Mouse (Mus musculus) forelimb bud, embryonic 11.5 days (tissue): ENCODE results near the gene Lrrc56.
"Not testable (repeated sequence)": the region's sequence is repeated elsewhere in the genome, so short reads cannot be mapped to it uniquely, and the experiment has no call there.

ENCODE experiments used
- DNase-seq: peaks from one replicate; pipeline ENCODE4 v3.0.0-alpha.2; 2012; ENCODE audit warnings: low read depth, low spot score

Lrrc56 gene

DNA sequence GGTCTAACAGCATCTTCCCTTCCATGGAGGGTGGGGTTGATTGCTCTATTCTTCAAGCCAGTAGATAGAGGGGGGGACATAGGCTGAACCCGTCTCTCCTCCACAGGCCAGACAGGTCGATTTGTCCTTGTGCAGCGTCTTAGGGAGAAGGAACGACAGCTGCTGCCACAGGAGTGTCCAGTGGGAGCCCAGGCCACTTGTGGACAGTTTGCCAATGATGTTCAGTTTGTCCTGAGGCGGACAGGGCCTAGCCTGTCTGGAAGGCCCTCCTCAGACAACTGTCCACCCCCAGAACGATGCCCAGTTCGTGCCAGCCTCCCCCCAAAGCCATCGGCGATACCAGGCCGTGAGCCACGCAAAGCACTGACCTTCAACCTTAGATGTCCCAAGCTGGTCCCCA lies 22.9 kb downstream of the Lrrc56 start:
- no peak for DNase-seq

DNA sequence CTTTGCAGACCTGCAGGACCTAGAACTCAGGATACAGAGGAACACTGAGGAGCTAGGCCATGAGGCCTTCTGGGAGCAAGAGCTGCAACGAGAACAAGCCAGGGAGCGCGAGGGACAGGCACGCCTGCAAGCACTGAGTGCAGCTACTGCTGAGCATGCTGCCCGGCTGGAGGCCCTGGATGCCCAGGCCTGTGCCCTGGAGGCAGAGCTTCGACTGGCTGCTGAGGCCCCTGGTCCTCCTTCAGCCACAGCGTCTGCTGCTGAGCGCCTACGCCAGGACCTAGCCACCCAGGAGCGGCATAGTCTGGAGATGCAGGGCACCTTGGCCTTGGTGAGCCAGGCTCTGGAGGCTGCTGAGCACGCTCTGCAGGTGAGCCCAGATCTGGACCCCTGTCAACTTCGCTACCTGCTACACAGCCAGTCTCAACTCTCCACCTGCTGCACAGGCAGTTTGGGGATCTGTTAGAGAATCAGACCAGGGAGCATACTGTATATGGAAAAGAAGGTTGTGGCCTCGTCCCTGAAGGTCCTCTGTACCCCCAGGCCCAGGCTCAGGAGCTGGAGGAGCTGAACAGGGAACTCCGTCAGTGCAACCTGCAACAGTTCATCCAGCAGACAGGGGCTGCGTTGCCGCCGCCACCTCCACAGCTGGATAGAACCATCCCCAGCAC lies 23.5 kb downstream of the Lrrc56 start:
- DNase-seq = no peak

DNA sequence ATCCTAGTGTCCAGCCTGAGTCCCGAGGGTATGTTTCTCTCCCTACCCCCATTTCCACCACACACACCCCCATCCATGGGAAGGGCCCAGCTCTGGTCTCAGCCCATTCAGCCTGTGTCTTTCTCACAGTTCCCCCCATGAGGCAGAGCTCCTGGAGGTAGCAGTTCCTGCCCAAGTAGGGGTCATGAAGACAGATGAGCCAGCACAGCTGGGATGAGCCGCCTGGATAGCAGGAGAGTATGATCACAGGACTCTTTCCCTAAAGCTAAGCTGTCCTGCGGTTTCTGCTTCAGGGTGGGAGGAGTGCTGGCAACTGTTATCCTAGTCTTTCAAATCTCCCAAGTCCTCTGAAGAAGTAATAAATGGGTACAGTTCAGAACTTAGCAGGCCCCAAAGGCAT lies 24.2 kb downstream of the Lrrc56 start:
- DNase-seq = no peak

DNA sequence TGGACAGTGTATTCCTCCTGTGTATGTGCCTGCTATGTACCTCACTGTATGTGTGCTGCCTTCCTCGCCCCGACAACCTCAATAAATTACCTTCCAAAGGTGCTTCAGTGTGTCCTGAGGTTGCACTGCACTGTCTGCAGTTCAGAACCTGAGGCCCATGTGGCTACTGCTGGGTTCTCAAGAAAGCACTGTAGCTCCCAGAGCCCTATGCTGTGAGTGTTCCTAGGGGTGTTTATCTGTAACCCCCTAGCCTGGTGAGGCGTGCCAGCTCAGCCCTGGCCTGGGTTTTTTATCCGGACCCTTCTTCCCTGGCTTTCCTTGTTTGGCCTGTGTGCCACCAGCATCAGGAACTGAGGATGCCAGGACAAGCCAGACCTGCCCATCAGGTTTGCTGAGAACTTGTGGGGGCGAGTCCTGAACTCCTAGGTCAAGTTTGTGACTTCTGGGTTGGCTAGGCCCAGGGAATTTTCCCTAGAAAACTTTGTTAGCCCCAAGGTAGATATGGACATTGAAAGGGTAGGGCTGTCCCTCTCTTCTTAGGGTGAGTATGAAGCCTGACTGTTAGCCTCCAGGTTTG lies 24.7 kb downstream of the Lrrc56 start:
- DNase-seq = no peak

DNA sequence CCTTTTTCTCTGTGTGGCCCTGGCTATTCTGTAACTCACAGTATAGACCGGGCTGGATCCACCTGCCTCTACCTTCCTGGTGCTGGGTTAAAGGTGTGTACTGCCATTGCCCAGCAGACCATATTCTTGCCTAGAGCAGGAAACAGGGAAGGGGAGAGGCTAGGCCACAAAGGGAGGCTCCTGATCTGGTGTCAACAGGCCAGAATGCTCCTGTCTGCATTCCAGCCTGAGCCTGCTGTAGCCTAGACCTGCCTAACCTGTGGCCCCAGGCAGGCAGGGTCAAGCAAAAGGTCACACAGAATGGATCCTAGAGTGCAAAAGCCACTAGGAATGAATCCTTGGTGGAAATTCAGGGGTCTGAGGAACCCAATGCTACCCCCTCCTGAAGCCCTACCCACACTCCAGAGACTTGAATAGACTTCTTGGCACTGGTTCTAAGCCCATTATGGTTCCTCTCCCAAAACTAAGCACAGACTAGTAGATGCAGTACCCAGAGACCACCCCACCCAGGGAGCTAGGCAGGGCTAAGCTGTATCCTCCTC lies 25.7 kb downstream of the Lrrc56 start:
- no peak for DNase-seq

DNA sequence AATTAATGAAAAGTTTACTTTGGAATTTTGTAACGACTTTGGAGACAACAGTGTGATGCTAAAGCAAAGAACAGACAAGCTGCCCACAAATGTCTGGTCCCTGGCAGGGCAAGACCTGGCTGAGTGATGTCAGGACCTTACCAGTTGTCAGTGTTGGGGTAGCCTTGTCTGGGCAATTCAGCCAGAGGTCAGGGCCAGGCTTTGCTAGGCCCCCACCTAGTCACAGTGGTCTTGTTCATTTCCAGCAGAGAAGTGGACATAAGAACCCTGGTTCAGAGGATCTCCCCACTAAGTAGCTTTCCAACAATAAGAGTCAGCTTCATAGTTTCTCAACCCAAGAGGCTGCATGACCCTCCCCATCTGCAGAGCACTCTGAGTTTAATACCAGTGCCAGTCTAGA lies 26.4 kb downstream of the Lrrc56 start:
- DNase-seq = no peak

DNA sequence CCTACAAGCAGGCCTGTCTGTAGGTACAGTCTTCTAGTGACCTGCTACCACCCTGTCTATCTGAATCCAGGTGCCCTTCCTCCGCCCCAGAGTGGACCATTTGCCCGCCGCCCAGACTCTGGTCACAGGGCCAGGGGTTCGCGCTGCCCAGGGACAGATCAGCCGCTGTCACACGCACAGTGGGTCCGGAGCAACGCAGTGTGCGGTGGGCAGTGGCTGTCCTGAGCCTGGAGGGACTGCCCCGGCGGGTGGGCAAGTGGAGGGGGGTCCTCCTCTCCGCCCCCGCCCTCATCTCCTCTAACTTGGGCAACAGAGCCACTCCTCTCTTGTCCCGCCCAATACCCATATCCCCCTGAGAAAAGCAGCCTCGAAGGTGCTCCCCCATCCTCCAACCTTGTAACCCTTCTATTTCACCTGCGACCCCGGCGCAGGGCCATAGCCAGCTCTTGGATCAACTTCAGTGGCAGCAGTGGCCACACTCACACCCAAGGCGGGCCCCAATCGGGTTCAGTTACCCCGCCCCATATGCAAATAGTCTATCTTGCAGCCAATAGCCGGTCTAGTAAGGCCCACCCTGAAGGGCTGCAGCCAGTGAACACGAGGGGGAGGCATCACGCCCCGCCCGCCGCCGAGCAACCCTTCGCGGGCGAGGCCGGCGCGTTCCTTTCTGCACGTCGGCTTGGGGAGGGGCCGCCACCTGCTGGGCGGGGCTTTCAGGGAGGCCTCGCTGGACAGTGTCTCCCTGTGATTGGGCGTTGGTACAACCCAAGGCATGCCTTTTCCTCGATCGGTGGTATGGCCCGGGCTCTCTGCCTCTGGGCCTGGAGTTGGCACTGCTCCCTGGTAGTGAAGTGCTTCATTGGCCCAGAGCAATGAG lies 27.5 kb downstream of the Lrrc56 start:
- peak; percentile 96 for DNase-seq

DNA sequence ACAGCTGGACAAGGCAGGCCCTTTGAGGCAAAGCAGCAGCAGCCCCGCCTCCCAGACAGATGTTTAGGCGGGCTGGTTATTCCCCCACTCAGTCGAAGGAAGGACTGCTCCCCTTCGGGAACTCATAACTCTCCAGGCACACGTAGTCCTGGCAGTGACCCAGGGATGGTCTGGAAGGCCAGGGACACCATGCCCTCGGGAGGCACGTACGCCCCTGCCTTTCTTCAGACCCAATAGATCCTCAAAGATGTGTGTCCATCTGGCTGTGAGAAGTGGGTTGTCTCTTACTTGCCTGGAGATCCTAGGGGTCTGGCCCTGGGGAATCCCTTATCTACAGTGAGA lies 28.1 kb downstream of the Lrrc56 start:
- no peak for DNase-seq

DNA sequence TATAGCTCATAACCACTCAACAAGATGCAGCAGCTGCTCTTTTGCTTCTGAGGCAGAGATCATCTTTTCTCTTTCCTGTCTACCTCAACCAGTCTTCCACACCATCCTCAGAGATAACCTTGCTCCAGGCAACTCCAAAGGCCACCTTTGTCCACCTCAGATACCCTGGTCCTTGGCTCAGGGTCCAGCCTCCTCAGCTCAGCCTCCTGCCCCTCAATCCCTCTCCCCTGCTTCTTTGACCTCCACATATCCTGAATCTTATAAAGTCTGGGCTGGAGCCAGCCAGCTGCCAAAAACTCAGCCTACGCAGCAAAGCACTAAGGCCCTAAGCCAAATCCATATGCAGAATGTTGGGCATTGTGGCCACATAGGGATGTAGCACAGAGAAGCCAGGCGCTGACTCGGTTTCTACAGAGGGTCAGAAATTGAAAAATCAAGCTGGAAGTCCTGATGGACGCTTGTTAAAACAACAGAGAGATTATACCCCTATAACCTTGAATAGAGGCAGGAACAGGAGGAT lies 28.8 kb downstream of the Lrrc56 start:
- no peak for DNase-seq

DNA sequence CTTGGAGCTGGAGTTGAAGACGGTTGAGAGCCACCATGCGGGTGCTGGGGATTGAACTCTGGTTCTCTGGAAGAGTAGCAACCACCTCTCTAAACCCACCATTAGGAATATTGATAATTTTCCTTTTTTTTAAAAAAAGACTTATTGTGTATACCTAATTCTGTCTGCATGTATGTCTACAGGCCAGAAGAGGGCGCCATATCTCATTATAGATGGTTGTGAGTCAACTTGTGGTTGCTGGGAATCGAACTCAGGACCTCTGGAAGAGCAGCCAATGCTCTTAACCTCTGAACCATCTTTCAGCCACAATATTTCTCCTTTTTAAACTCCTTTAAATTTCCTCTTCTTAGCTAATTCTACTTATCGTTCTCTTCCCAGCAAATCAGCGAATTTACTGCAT lies 32.6 kb downstream of the Lrrc56 start:
- DNase-seq = no peak

DNA sequence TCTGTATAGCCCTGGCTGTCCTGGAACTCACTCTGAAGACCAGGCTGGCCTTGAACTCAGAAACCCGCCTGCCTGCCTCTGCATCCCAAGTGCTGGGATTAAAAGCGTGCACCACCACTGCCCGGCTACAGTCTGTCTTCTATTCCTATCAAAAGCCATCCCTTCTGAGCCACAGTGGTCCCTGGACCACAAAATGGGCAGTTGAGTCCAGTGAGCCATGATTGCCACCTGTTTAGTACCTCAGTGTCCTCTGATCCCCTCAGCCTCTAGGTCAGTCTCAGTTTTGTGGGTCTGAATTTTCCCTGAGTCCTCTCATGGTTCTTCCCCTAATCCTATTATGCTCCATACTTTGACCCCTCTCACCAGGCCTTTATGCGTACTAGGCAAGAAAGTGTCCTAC lies 33.8 kb downstream of the Lrrc56 start:
- DNase-seq = no peak

DNA sequence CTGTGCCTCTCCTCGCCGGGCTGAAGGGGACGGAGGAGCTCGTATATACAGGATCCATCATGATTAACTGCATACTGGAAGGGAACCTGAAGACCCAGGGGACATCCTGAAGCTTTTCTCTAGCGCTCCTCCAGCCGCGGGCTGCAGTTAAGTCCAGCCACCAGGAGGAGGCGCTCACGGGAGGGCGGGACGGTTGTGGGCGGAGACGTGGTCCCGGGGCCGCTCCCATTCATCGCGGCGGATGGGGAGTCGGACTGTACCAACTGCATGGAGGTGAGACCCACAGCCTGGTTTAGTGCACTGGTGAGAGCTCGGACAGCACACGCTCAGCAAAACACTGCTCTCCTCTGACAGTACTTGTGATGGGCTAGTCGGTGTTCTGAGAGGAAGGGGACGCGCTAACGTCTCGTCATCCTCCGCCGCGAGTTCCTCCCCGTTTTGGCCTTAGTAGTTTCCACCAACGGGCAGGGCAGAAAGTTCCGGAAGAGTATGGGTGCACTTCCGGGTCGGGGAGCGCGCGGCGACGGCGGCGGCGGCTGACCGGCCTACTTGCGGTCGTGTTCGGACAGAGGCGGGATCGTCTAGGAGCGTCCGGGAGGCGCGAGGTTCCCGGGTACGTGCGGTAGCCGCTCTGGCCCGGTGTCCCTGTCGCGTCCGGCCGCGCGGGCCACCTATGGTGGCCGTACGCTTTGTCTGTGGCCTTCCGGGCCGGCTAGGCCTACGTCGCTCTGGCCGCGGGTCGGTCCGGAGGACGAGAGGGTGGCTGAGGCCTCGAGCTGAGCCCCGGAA lies 34.5 kb downstream of the Lrrc56 start, which contains the start of gene Phrf1:
Gene Phrf1, plus strand, starts transcription at position 506 of the 789 bp plus-strand sequence.
- peak; percentile 94 for DNase-seq

DNA sequence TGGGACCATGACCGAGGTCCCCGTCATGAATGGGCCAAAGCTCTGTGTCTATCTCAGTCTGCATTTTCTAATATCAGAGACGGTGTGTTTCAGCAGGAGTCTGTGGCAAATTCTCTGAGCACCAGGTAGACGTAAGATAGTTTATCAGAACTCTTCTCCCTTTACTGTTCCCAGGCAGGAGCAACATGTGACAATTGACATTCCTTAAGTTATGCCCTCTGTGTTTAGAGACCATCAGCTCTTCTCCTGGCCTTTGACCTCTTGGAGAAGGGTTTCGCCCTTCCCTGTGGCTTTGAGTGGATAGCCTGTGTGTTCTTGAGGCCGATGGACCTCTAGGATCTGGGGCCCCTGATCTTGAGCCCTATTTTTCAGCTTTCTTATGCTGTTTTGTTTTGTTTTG lies 35.7 kb downstream of the Lrrc56 start:
- no peak for DNase-seq

DNA sequence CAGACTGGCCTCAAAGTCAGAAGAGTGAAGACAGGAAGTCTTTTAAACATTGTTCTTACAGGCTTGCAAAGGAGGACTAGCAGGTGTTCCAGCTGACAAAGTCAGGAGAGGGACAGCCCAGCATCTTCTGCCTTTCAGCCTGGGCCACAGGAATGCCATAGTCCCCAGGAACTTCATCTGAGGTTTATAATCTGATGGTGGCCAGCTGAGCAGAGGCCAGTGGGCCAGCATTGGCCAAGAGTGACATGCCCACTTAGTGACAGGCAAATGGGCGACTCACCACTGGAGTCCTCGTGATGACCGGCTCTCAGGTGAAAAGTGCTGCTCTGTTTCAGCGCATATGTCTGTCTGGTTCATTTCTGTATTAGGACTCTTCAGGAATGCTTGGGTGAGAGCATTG lies 36.6 kb downstream of the Lrrc56 start:
- DNase-seq = no peak

DNA sequence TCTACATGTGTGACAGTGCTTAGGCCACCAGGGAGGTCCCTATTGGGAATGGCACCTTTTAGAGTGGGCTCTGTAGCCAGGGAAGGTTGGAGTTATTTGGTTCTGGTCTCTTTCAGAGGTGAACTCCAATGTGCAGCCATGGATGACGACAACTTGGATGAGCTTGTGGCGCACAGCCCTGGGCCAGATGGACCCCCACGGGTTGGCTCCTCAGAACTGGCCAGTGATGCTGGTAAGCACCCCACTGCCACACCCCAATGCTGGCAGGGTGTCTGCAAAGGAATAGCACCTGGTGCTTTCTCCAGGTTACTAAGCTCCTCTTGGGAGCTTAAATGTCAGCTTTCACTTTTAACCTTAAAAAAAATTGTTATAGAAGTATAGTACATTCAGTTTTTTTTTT lies 37.2 kb downstream of the Lrrc56 start:
- DNase-seq = no peak

DNA sequence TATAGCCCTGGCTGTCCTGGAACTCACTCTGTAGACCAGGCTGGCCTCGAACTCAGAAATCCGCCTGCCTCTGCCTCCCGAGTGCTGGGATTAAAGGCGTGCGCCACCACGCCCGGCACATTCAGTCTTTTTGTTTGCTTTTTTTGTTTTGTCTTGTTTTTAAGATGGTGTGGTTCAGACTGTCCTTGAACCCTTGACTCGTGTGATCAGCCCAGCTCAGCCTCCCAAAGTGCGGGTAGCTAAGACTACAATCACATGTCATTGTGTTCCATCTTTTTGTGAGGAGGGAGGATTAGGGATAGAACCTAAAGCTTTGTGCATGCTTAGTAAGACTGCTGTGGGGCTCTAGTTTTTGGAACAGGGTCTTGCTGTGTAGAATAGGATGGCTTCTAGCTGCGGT lies 37.6 kb downstream of the Lrrc56 start:
- DNase-seq = no peak

DNA sequence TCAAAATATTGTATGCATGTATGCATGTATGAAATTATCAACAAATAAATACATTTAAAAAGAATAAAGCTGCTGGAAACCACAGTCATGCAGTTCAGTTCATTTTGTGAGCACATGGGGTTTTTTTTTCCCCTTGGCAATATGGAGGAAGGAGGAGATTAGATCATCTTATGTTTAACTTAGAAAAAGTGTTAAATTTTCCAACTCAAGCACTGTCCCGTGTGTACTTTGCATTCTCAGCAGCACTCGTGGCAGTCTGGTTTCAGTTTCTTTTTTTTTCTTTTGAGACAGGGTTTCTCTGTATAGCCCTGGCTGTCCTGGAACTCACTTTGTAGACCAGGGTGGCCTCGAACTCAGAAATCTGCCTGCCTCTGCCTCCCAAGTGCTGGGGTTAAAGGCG lies 56.5 kb downstream of the Lrrc56 start:
- not testable (repeated sequence) for DNase-seq

DNA sequence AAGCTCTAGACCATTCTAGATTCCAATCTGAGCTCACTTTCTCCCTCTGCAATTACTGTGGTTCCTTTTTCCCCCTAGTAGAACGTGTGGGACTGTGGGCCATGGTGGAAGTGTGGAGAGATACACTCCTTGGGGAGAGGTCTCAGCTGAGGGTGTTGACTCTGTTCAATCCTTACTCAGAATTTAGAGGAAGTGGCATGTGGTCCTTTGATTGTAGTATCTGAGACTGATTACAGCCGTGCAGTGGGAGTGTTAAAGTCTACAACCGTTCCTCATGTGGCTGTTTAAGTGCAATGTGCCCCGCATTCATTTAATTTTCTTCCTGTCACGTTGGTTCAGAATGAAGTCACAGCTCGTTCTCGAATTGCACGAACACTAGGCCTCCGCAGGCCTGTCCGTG lies 62.2 kb downstream of the Lrrc56 start:
- DNase-seq = no peak
